Mouse (Mus musculus): Measurements from ENCODE around the gene Klhdc2.

GRCm38 (mm10) chr12:69295651-69296050, 830 bp upstream of the Klhdc2 start:
- TF ChIP-seq CTCF (IDR thresholded peaks at IDR 0.05), result no peak
- TF ChIP-seq EP300 (IDR thresholded peaks at IDR 0.05), result no peak

All from lung, postnatal 0 days (tissue).